Mouse (Mus musculus) olfactory bulb, adult 2 months (tissue): ENCODE results near the gene Mrpl46.

Source experiments
- CTCF ChIP-seq: fragments of 200-500 bp; IDR thresholded peaks from 2 replicates; pipeline ENCODE4 v1.5.1; 2012; ENCODE audit warnings: low read depth, mild to moderate bottlenecking, low read length, moderate library complexity; ENCODE audit not compliant: insufficient read depth
- POLR2A ChIP-seq: fragments of 200-500 bp; IDR thresholded peaks from 2 replicates; pipeline ENCODE4 v1.6.1; 2012; ENCODE audit warnings: mild to moderate bottlenecking, low read depth, low read length, moderate library complexity; ENCODE audit not compliant: insufficient read depth

GRCm38 (mm10) chr7:78754458-78755000, 28.8 kb downstream of the Mrpl46 start:
- TF ChIP-seq CTCF (no peak), POLR2A (no peak)
